Mouse (Mus musculus): ENCODE data around the gene Hs6st2. TPM values are rescaled to one million over a fixed set of nuclear protein-coding genes. Genes with fewer than 3 reads are reported as not detected.

Gene Hs6st2
- total and polyA plus RNA-seq, 3 experiments, result not detected

- H3K4me1 ChIP-seq (ENCODE audit: control insufficient read depth in 1 of 2, insufficient read depth in 2 of 2, low read length in 2 of 2), result 0 out of 4 replicates have a peak, but pooled peaks cover 0 to 2% of the 10 kb centered on the region in 2 experiments
- H3K79me2 ChIP-seq (ENCODE audit: control insufficient read depth, insufficient read depth, low read length, poor library complexity), result no peaks in the 10 kb centered on the region
- no peaks in the 10 kb centered on the region for H3K36me3 ChIP-seq (ENCODE audit: control insufficient read depth in 1 of 2, insufficient read depth in 2 of 2, low read length in 2 of 2)
- H3K9ac ChIP-seq (ENCODE audit: control insufficient read depth, low read depth, low read length, poor library complexity, severe bottlenecking), result no peak overlapping the region
- TF ChIP-seq SMC3 (IDR thresholded peaks at IDR 0.05; ENCODE audit: low read depth, low read length), result no peak
- TF ChIP-seq MYB (IDR thresholded peaks at IDR 0.05; ENCODE audit: low read depth, low read length), result no peak
- no peak overlapping the region for H3K27ac ChIP-seq (ENCODE audit: control insufficient read depth, low read depth, low read length)
- H3K9me3 ChIP-seq (replicated peaks; ENCODE audit: insufficient read depth, low read length), result no peaks in the 10 kb centered on the region
- H3K27me3 ChIP-seq (ENCODE audit: control insufficient read depth in 1 of 2, insufficient read depth in 2 of 2, low read length in 2 of 2), result no peaks in the 10 kb centered on the region
- DNase-seq (ENCODE audit: low read depth, low spot score), result no peak
- no peak overlapping the region for H3K4me3 ChIP-seq (ENCODE audit: control insufficient read depth in 1 of 2, insufficient read depth in 1 of 2, low read depth in 2 of 2, low read length in 2 of 2)
Observed at GRCm38 (mm10) chrX:51679601-51680427, 1.8 kb downstream of the Hs6st2 start.

DNA sequence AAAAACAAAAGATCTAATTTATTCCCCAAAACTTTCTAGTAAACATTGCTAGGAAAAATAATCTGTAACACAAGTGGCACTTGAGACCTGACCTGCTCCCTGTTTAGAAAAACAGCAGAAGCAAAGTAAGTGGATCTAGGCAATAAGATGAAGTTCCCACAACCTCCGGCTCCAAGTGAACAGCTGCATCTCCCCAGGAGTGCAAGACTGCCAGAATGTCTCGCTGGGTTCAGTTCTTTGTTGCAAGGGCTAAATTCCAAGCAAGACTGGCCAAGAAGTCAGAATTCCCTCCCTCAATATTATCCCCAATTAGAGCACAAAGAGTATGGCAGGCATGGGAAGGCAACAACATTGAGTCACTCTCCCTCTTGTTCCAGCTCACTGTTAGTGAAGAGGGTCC lies 23.4 kb downstream of the Hs6st2 start:
- no peaks in the 10 kb centered on the region; a peak in 2 of 4 replicates for H3K27me3 ChIP-seq (ENCODE audit: control insufficient read depth in 1 of 2, insufficient read depth in 2 of 2, low read length in 2 of 2)
- H3K36me3 ChIP-seq (ENCODE audit: control insufficient read depth in 1 of 2, insufficient read depth in 2 of 2, low read length in 2 of 2), result no peaks in the 10 kb centered on the region
- no peak overlapping the region for H3K9ac ChIP-seq (ENCODE audit: control insufficient read depth, low read depth, low read length, poor library complexity, severe bottlenecking)
- no peak for DNase-seq (ENCODE audit: low read depth, low spot score)
- no peaks in the 10 kb centered on the region for H3K4me1 ChIP-seq (ENCODE audit: control insufficient read depth in 1 of 2, insufficient read depth in 2 of 2, low read length in 2 of 2)
- no peak for TF ChIP-seq JUND (IDR thresholded peaks at IDR 0.05; ENCODE audit: low read depth, low read length)
- no peak for TF ChIP-seq MAFK (IDR thresholded peaks at IDR 0.05; ENCODE audit: borderline replicate concordance, low read depth, low read length)
- no peak for TF ChIP-seq MAX (IDR thresholded peaks at IDR 0.05; ENCODE audit: low read length)
- TF ChIP-seq ZNF384 (IDR thresholded peaks at IDR 0.05; ENCODE audit: low read depth, low read length), result no peak
- TF ChIP-seq RAD21 (IDR thresholded peaks at IDR 0.05; ENCODE audit: low read depth, low read length), result no peak
- H3K27ac ChIP-seq (ENCODE audit: control insufficient read depth, low read depth, low read length), result no peak overlapping the region
- no peak overlapping the region for H3K4me3 ChIP-seq (ENCODE audit: control insufficient read depth in 1 of 2, insufficient read depth in 1 of 2, low read depth in 2 of 2, low read length in 2 of 2)
- H3K9me3 ChIP-seq (replicated peaks; ENCODE audit: insufficient read depth, low read length), result no peaks in the 10 kb centered on the region
- no peaks in the 10 kb centered on the region for H3K79me2 ChIP-seq (ENCODE audit: control insufficient read depth, insufficient read depth, low read length, poor library complexity)

- Histone ChIP-seq H3K27ac (ENCODE audit: control insufficient read depth, low read depth, low read length) (no peak overlapping the region), H3K4me1 (ENCODE audit: control insufficient read depth in 1 of 2, insufficient read depth in 2 of 2, low read length in 2 of 2) (no peaks in the 10 kb centered on the region; a peak in 1 of 4 replicates), H3K4me3 (ENCODE audit: control insufficient read depth in 1 of 2, insufficient read depth in 1 of 2, low read depth in 2 of 2, low read length in 2 of 2) (no peak overlapping the region), H3K79me2 (ENCODE audit: control insufficient read depth, insufficient read depth, low read length, poor library complexity) (no peaks in the 10 kb centered on the region), H3K27me3 (ENCODE audit: control insufficient read depth in 1 of 2, insufficient read depth in 2 of 2, low read length in 2 of 2) (no peaks in the 10 kb centered on the region), H3K36me3 (ENCODE audit: control insufficient read depth in 1 of 2, insufficient read depth in 2 of 2, low read length in 2 of 2) (no peaks in the 10 kb centered on the region), H3K9me3 (replicated peaks; ENCODE audit: insufficient read depth, low read length) (no peaks in the 10 kb centered on the region), H3K9ac (ENCODE audit: control insufficient read depth, low read depth, low read length, poor library complexity, severe bottlenecking) (no peak overlapping the region)
- TF ChIP-seq ELF1 (IDR thresholded peaks at IDR 0.05; ENCODE audit: low read depth, low read length) (peak; percentile 78), GATA1 (IDR thresholded peaks at IDR 0.05; ENCODE audit: low read depth, low read length) (peak; percentile 47; the same call in 1 of the 2 replicates), EP300 (IDR thresholded peaks at IDR 0.05; ENCODE audit: low read depth in 1 of 2, low read length in 2 of 2) (peak in 1 of 2 experiments; percentile 14; a peak in 2 of 4 replicates), USF1 (IDR thresholded peaks at IDR 0.05; ENCODE audit: low read depth, low read length) (no peak), RAD21 (IDR thresholded peaks at IDR 0.05; ENCODE audit: low read depth, low read length) (no peak), ZC3H11A (IDR thresholded peaks at IDR 0.05; ENCODE audit: low read depth, low read length) (no peak)
- DNase-seq (ENCODE audit: low read depth, low spot score), result peak; percentile 57
Observed at GRCm38 (mm10) chrX:51642661-51643257, 38.9 kb downstream of the Hs6st2 start.

Data from MEL (cell line).